Mouse (Mus musculus): Measurements from ENCODE around the gene Ash1l.

- TF ChIP-seq CTCF (IDR thresholded peaks at IDR 0.05; ENCODE audit: extremely low read depth, insufficient read depth, insufficient read length, insufficient replicate concordance) = no peak
- no peak for TF ChIP-seq POLR2A (IDR thresholded peaks at IDR 0.05; ENCODE audit: low read depth, low read length)
Observed at GRCm38 (mm10) chr3:88981206-88982010, 31.0 kb downstream of the Ash1l start.
